In genomic region chr1:178396383-178396782, GRCm38 (mm10) we compare ENCODE assay signal across 9 mouse cellular contexts. TPM values are rescaled to one million over a fixed set of nuclear protein-coding genes. Genes with fewer than 3 reads are reported as not detected.
A peak's percentile ranks its signal among the peaks of the same experiment; 100 is the strongest.
DNase-seq lines count a peak whose midpoint lies in the region; ATAC-seq and TF ChIP-seq lines count a peak whose summit lies in the region.
"Had no signal": no experiment of that assay in that cellular context is flagged by ENCODE, and none has a peak within 500 bp of the region (broad histone marks: within the 10 kb centered on the region; RNA-seq: fewer than 3 reads in every experiment).

No protein-coding gene starts in this region.

- no peaks in the 10 kb centered on the region for H3K4me1 ChIP-seq in heart, embryonic 11.5 days (ENCODE audit: control insufficient read depth, insufficient read depth, low read length)
- H3K4me1 ChIP-seq in kidney, adult 2 months (ENCODE audit: control insufficient read depth, insufficient read depth, low read length) = no peaks in the 10 kb centered on the region; the same call in 1 of the 2 replicates
- H3K4me1 ChIP-seq in lung, postnatal 0 days (ENCODE audit: insufficient read depth, low read depth, low read length) = no peaks in the 10 kb centered on the region
- no peaks in the 10 kb centered on the region for H3K4me1 ChIP-seq in hindbrain, embryonic 16.5 days (ENCODE audit: control insufficient read depth, insufficient read depth, low read depth, low read length)

- H3K36me3 ChIP-seq in heart, embryonic 11.5 days (ENCODE audit: control insufficient read depth, insufficient read depth, low read length) = no peaks in the 10 kb centered on the region
- H3K36me3 ChIP-seq in kidney, adult 2 months (ENCODE audit: control insufficient read depth, insufficient read depth, low read length) = no peaks in the 10 kb centered on the region
- no peaks in the 10 kb centered on the region for H3K36me3 ChIP-seq in lung, postnatal 0 days (ENCODE audit: insufficient read depth, low read length)
- H3K36me3 ChIP-seq in hindbrain, embryonic 16.5 days (ENCODE audit: control insufficient read depth, insufficient read depth, low read length) = no peaks in the 10 kb centered on the region

- DNase-seq in heart, adult 11 months = peak; percentile 87
- DNase-seq in adrenal gland, postnatal 25 days = peak; percentile 29
- DNase-seq in kidney, adult 2 months = peak; percentile 91
- DNase-seq in lung, postnatal 0 days (ENCODE audit: low spot score) = peak; percentile 83
- no peak for DNase-seq in thymus, postnatal 10 days (ENCODE audit: low spot score in 2 of 2)
- DNase-seq in thymus, postnatal 4 days = no peak

- H3K9me3 ChIP-seq in heart, embryonic 11.5 days (replicated peaks; ENCODE audit: control insufficient read depth, low read length) = no peaks in the 10 kb centered on the region
- H3K9me3 ChIP-seq in lung, postnatal 0 days (ENCODE audit: low read length) = no peaks in the 10 kb centered on the region
- H3K9me3 ChIP-seq in hindbrain, embryonic 16.5 days (ENCODE audit: control insufficient read depth, low read length) = no peaks in the 10 kb centered on the region

- no peak overlapping the region for H3K4me3 ChIP-seq in heart, embryonic 11.5 days (ENCODE audit: low read depth, low read length)
- no peak overlapping the region for H3K4me3 ChIP-seq in kidney, adult 2 months (ENCODE audit: insufficient read depth, low read depth, low read length)
- no peak overlapping the region for H3K4me3 ChIP-seq in lung, postnatal 0 days (ENCODE audit: low read depth, low read length)
- H3K4me3 ChIP-seq in hindbrain, embryonic 16.5 days (ENCODE audit: low read length) = no peak overlapping the region

- no peaks in the 10 kb centered on the region for H3K27me3 ChIP-seq in heart, embryonic 11.5 days (ENCODE audit: control insufficient read depth, insufficient read depth, low read length)
- no peaks in the 10 kb centered on the region for H3K27me3 ChIP-seq in kidney, adult 2 months (replicated peaks; ENCODE audit: control insufficient read depth, insufficient read depth, low read length)
- no peaks in the 10 kb centered on the region for H3K27me3 ChIP-seq in lung, postnatal 0 days (replicated peaks; ENCODE audit: insufficient read depth, low read length)
- no peaks in the 10 kb centered on the region for H3K27me3 ChIP-seq in hindbrain, embryonic 16.5 days (replicated peaks; ENCODE audit: control insufficient read depth, insufficient read depth, low read length)
- H3K27me3 ChIP-seq: CH12.LX had no signal

- TF ChIP-seq EP300 in lung, postnatal 0 days (IDR thresholded peaks at IDR 0.05) = peak; percentile 58; the same call in 1 of the 2 replicates

- no peak overlapping the region for H3K27ac ChIP-seq in heart, embryonic 11.5 days (ENCODE audit: low read depth, low read length)
- H3K27ac ChIP-seq in kidney, adult 2 months (ENCODE audit: insufficient read depth, low read depth, low read length) = peak overlapping the region; percentile 42; the same call in 1 of the 2 replicates
- no peak overlapping the region for H3K27ac ChIP-seq in lung, postnatal 0 days (ENCODE audit: low read length)
- H3K27ac ChIP-seq in hindbrain, embryonic 16.5 days (ENCODE audit: low read depth, low read length) = no peak overlapping the region

- TF ChIP-seq POLR2A in kidney, adult 2 months (IDR thresholded peaks at IDR 0.05; ENCODE audit: low read depth, low read length) = no peak

- no peak overlapping the region for H3K9ac ChIP-seq in heart, embryonic 11.5 days (ENCODE audit: low read depth, low read length)
- H3K9ac ChIP-seq in lung, postnatal 0 days (replicated peaks; ENCODE audit: low read depth) = no peak overlapping the region
- H3K9ac ChIP-seq in hindbrain, embryonic 16.5 days (ENCODE audit: low read depth, low read length) = no peak overlapping the region

- ATAC-seq in heart, embryonic 11.5 days (replicated peaks; ENCODE audit: insufficient number of reproducible peaks, low FRiP score, low TSS enrichment) = no peak
- ATAC-seq in lung, postnatal 0 days = peak; percentile 89
- ATAC-seq in hindbrain, embryonic 16.5 days = no peak

- no peak for TF ChIP-seq CTCF in kidney, adult 2 months (conservative IDR thresholded peaks at IDR 0.05; ENCODE audit: insufficient read depth, insufficient read length, low read depth, low read length)
- TF ChIP-seq CTCF in lung, postnatal 0 days (IDR thresholded peaks at IDR 0.05) = no peak

- no peak overlapping the region for H3K4me2 ChIP-seq in heart, embryonic 11.5 days
- no peak overlapping the region for H3K4me2 ChIP-seq in lung, postnatal 0 days (replicated peaks; ENCODE audit: low read depth, low read length)
- no peak overlapping the region for H3K4me2 ChIP-seq in hindbrain, embryonic 16.5 days (ENCODE audit: low read length)

- 61% methylated on average over 4 of the region's 4 CpGs for WGBS in heart, embryonic 11.5 days (ENCODE audit: insufficient replicate concordance)
- WGBS in kidney, adult 2 months = 21% methylated on average over 4 of the region's 4 CpGs
- 36% methylated on average over 4 of the region's 4 CpGs for WGBS in lung, postnatal 0 days
- WGBS in hindbrain, embryonic 16.5 days = 70% methylated on average over 4 of the region's 4 CpGs

RNA-seq across cellular contexts. Expression of gene Efcab2, which starts 9.5 kb away (rescaled TPM):
- polyA plus RNA-seq in heart, embryonic 11.5 days (2014; fragmentation: Nextera tagmentation; extraction: Ambion mirVana) = 10.7 and 12.7 TPM in 2 replicates
- total RNA-seq in adrenal gland, postnatal 25 days (2021) = 2.3 and 4.5 TPM in 2 replicates
- polyA plus RNA-seq in kidney, adult 2 months (2012; rRNA removed) = 0.96 and 1.6 TPM in 2 replicates
- polyA plus RNA-seq in lung, postnatal 0 days (2015; fragmentation: Nextera tagmentation; extraction: Ambion mirVana) = 5.3 and 6.3 TPM in 2 replicates
- 12.4 and 13.3 TPM in 2 replicates for polyA plus RNA-seq in hindbrain, embryonic 16.5 days (2015; fragmentation: Nextera tagmentation; extraction: Ambion mirVana)

RNA-seq across cellular contexts. Expression of gene Hnrnpu, which starts 58.8 kb away (rescaled TPM):
- polyA plus RNA-seq in heart, embryonic 11.5 days (2014; fragmentation: Nextera tagmentation; extraction: Ambion mirVana) = 379 and 381 TPM in 2 replicates
- total RNA-seq in adrenal gland, postnatal 25 days (2021) = 446 and 468 TPM in 2 replicates
- polyA plus RNA-seq in kidney, adult 2 months (2012; rRNA removed) = 37.7 and 51.6 TPM in 2 replicates
- 116 and 164 TPM in 2 replicates for polyA plus RNA-seq in lung, postnatal 0 days (2015; fragmentation: Nextera tagmentation; extraction: Ambion mirVana)
- polyA plus RNA-seq in hindbrain, embryonic 16.5 days (2015; fragmentation: Nextera tagmentation; extraction: Ambion mirVana) = 162 and 180 TPM in 2 replicates

Comparison
In these comparisons a context has a peak if more than half of its experiments do, and no peak if none do; other contexts are left out.
1. DNase-seq: peak in heart, adult 11 months (single experiment), adrenal gland, postnatal 25 days (single experiment), kidney, adult 2 months (single experiment) and lung, postnatal 0 days (single experiment); none in thymus, postnatal 10 days (0 of 2) and thymus, postnatal 4 days (single experiment).